Mouse (Mus musculus) liver, embryonic 16.5 days (tissue): Measurements from ENCODE around the gene Gm17720. TPM values are rescaled to one million over a fixed set of nuclear protein-coding genes. Genes with fewer than 3 reads are reported as not detected.

Source experiments
- ATAC-seq: fragments of 200-750 bp; cut with Nextera tagmentation; 2 replicates; pipeline ENCODE4 v1.8.0; 2017; ENCODE audit warnings: low read depth, mild to moderate bottlenecking, moderate number of reproducible peaks, moderate library complexity
- H3K27ac ChIP-seq: fragments of 300-500 bp; sonication (generic); 2 replicates; pipeline ENCODE4 v1.5.1; 2014; ENCODE audit warnings: mild to moderate bottlenecking, low read length
- H3K27me3 ChIP-seq: fragments of 300-500 bp; sonication (generic); 2 replicates; pipeline ENCODE4 v1.6.1; 2014; ENCODE audit warnings: low read depth, low read length, mixed read lengths; ENCODE audit not compliant: control insufficient read depth, insufficient read depth
- H3K36me3 ChIP-seq: fragments of 300-500 bp; sonication (generic); 2 replicates; pipeline ENCODE4 v1.6.1; 2014; ENCODE audit warnings: mild to moderate bottlenecking; ENCODE audit not compliant: control insufficient read depth, insufficient read depth
- H3K4me1 ChIP-seq: fragments of 300-500 bp; sonication (generic); 2 replicates; pipeline ENCODE4 v1.6.1; 2014; ENCODE audit warnings: low read depth, low read length, mixed read lengths; ENCODE audit not compliant: control insufficient read depth
- H3K4me2 ChIP-seq: fragments of 300-500 bp; sonication (generic); 2 replicates; pipeline ENCODE4 v1.6.1; 2014; ENCODE audit warnings: low read depth, low read length, mixed read lengths
- H3K4me3 ChIP-seq: fragments of 300-500 bp; sonication (generic); 2 replicates; pipeline ENCODE4 v1.5.1; 2014; ENCODE audit warnings: low read depth, mild to moderate bottlenecking, low read length
- H3K9ac ChIP-seq: fragments of 300-500 bp; sonication (generic); 2 replicates; pipeline ENCODE4 v1.6.1; 2014; ENCODE audit warnings: low read depth, low read length
- H3K9me3 ChIP-seq: fragments of 300-500 bp; sonication (generic); replicated peaks from 2 replicates; pipeline ENCODE4 v1.6.1; 2016; ENCODE audit warnings: low read length; ENCODE audit not compliant: control insufficient read depth
- WGBS: fragments of 180-500 bp; shearing (Covaris S2); extraction: QIAGEN DNeasy Blood & Tissue Kit; methylation state at CpG from one replicate; pipeline ENCODE4 v1.1.7; 2014; ENCODE audit not compliant: insufficient replicate concordance; 5-methylcytosine and 5-hydroxymethylcytosine counted together
- polyA plus RNA-seq: library from polyadenylated mRNA; unstranded; fragments of >200 nt; fragmentation: Nextera tagmentation; extraction: Ambion mirVana; gene quantifications from 2 replicates; pipeline ENCODE4 v1.2.1, GENCODE M21; 2015

Gm17720 gene
- polyA plus RNA-seq, 1 experiment from 2014 or later, result not detected

GRCm38 (mm10) chr8:110064606-110065365 is 37.8 kb downstream of the Gm17720 start:
- no peaks in the 10 kb centered on the region for H3K4me1 ChIP-seq
- no peaks in the 10 kb centered on the region for H3K36me3 ChIP-seq
- H3K9ac ChIP-seq, result no peak overlapping the region
- no peak overlapping the region for H3K27ac ChIP-seq
- no peak overlapping the region for H3K4me2 ChIP-seq
- no peaks in the 10 kb centered on the region for H3K27me3 ChIP-seq
- no peak overlapping the region for H3K4me3 ChIP-seq
- no peak for ATAC-seq
- no peaks in the 10 kb centered on the region for H3K9me3 ChIP-seq
- WGBS, result 76% methylated on average over 18 of the region's 18 CpGs

- no peak overlapping the region for H3K4me2 ChIP-seq
- no peak; the same call in 1 of the 2 replicates for ATAC-seq
- WGBS, result 50% methylated on average over 9 of the region's 9 CpGs
- H3K4me1 ChIP-seq, result no peaks in the 10 kb centered on the region
- no peak overlapping the region for H3K4me3 ChIP-seq
- H3K9me3 ChIP-seq, result no peaks in the 10 kb centered on the region
- H3K27me3 ChIP-seq, result no peaks in the 10 kb centered on the region
- H3K9ac ChIP-seq, result no peak overlapping the region
- no peaks in the 10 kb centered on the region for H3K36me3 ChIP-seq
- H3K27ac ChIP-seq, result no peak overlapping the region
These were observed 38.4 kb downstream of the Gm17720 start for GRCm38 (mm10) chr8:110064161-110064560.

- H3K36me3 ChIP-seq, result no peaks in the 10 kb centered on the region
- H3K9me3 ChIP-seq, result no peaks in the 10 kb centered on the region
- no peak overlapping the region for H3K4me3 ChIP-seq
- H3K4me1 ChIP-seq, result no peaks in the 10 kb centered on the region
- no peak overlapping the region for H3K4me2 ChIP-seq
- no peak for ATAC-seq
- WGBS, result 58% methylated on average over 8 of the region's 8 CpGs
- no peaks in the 10 kb centered on the region for H3K27me3 ChIP-seq
- H3K27ac ChIP-seq, result no peak overlapping the region
- no peak overlapping the region for H3K9ac ChIP-seq
These were observed 44.3 kb downstream of the Gm17720 start for GRCm38 (mm10) chr8:110058207-110058606.

GRCm38 (mm10) chr8:110051208-110051607 is 51.3 kb downstream of the Gm17720 start:
- no peaks in the 10 kb centered on the region for H3K4me1 ChIP-seq
- no peak overlapping the region for H3K4me2 ChIP-seq
- H3K4me3 ChIP-seq, result no peak overlapping the region
- no peak for ATAC-seq
- no peak overlapping the region for H3K9ac ChIP-seq
- no peaks in the 10 kb centered on the region for H3K9me3 ChIP-seq
- no peaks in the 10 kb centered on the region for H3K36me3 ChIP-seq
- 63% methylated on average over 6 of the region's 6 CpGs for WGBS
- H3K27me3 ChIP-seq, result no peaks in the 10 kb centered on the region
- no peak overlapping the region for H3K27ac ChIP-seq

GRCm38 (mm10) chr8:110040509-110040908 is 62.0 kb downstream of the Gm17720 start:
- no peaks in the 10 kb centered on the region for H3K4me1 ChIP-seq
- H3K4me2 ChIP-seq, result no peak overlapping the region
- no peak overlapping the region for H3K9ac ChIP-seq
- H3K27me3 ChIP-seq, result no peaks in the 10 kb centered on the region
- H3K4me3 ChIP-seq, result no peak overlapping the region
- H3K27ac ChIP-seq, result no peak overlapping the region
- H3K36me3 ChIP-seq, result no peaks in the 10 kb centered on the region
- WGBS, result 41% methylated on average over 4 of the region's 4 CpGs
- H3K9me3 ChIP-seq, result no peaks in the 10 kb centered on the region
- ATAC-seq, result no peak

GRCm38 (mm10) chr8:110039659-110040058 is 62.9 kb downstream of the Gm17720 start, which contains the start of gene Chst4:
Gene Chst4, minus strand, starts transcription at chr8:110039740.
- H3K9me3 ChIP-seq, result no peaks in the 10 kb centered on the region
- no peaks in the 10 kb centered on the region for H3K36me3 ChIP-seq
- no peak within 1 kb of the TSS for H3K4me2 ChIP-seq
- 65% methylated on average over 5 of the region's 5 CpGs for WGBS
- H3K4me3 ChIP-seq, result no peak within 1 kb of the TSS
- no peak for ATAC-seq
- H3K27me3 ChIP-seq, result no peaks in the 10 kb centered on the region
- no peaks in the 10 kb centered on the region for H3K4me1 ChIP-seq
- H3K27ac ChIP-seq, result no peak within 1 kb of the TSS
- H3K9ac ChIP-seq, result no peak within 1 kb of the TSS

- Histone ChIP-seq H3K9me3 (no peaks in the 10 kb centered on the region), H3K27me3 (no peaks in the 10 kb centered on the region), H3K4me2 (no peak overlapping the region), H3K9ac (no peak overlapping the region), H3K36me3 (no peaks in the 10 kb centered on the region), H3K4me1 (no peaks in the 10 kb centered on the region), H3K27ac (no peak overlapping the region), H3K4me3 (no peak overlapping the region)
- WGBS, result 38% methylated on average over 7 of the region's 7 CpGs
- ATAC-seq, result no peak
These were observed 63.3 kb downstream of the Gm17720 start for GRCm38 (mm10) chr8:110039216-110039615.

GRCm38 (mm10) chr8:110036156-110036555 is 66.4 kb downstream of the Gm17720 start:
- H3K4me2 ChIP-seq, result no peak overlapping the region
- H3K9me3 ChIP-seq, result no peaks in the 10 kb centered on the region
- no peak overlapping the region for H3K9ac ChIP-seq
- H3K4me3 ChIP-seq, result no peak overlapping the region
- no peak overlapping the region for H3K27ac ChIP-seq
- ATAC-seq, result no peak
- H3K27me3 ChIP-seq, result no peaks in the 10 kb centered on the region
- WGBS, result 33% methylated on average over 2 of the region's 2 CpGs
- no peaks in the 10 kb centered on the region for H3K4me1 ChIP-seq
- H3K36me3 ChIP-seq, result no peaks in the 10 kb centered on the region

GRCm38 (mm10) chr8:110034331-110034730 is 68.2 kb downstream of the Gm17720 start:
- Histone ChIP-seq H3K4me2 (no peak overlapping the region), H3K9ac (no peak overlapping the region)
- WGBS, result 66% methylated on average over 4 of the region's 4 CpGs

More at GRCm38 (mm10) chr8:110034331-110034730, 68.2 kb downstream of the Gm17720 start:
- H3K27me3 ChIP-seq, result no peaks in the 10 kb centered on the region
- H3K9me3 ChIP-seq, result no peaks in the 10 kb centered on the region
- H3K36me3 ChIP-seq, result no peaks in the 10 kb centered on the region
- no peak for ATAC-seq
- no peak overlapping the region for H3K4me3 ChIP-seq
- H3K4me1 ChIP-seq, result no peaks in the 10 kb centered on the region
- no peak overlapping the region for H3K27ac ChIP-seq
